Mouse (Mus musculus): ENCODE measurements around the gene Lmf2. TPM values are rescaled to one million over a fixed set of nuclear protein-coding genes. Genes with fewer than 3 reads are reported as not detected.
A peak's percentile ranks its signal among the peaks of the same experiment; 100 is the strongest.

The Lmf2 gene
- polyA plus RNA-seq, 1 experiment from 2014 or later, result 29.5 TPM

DNA sequence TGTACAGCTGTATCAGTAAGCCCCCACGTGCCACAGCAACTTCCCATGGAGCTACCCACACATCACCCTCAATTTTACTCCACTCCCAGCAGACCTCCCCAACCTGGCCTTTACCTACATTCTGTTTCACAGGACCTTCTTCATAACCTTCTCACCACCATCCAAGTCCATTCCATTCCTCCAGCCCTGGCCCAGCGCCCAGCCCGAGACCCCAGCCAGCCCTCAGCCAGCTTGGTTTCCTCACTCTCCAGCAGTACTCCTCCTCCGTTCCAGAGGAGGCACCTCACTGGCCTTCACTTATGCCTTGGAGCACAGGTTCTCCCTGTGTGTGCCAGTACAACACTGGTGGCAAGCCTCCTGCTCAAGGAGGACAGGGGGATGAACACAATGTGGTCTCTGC is 42.1 kb downstream of the Lmf2 start:
- 86% methylated on average over 4 of the region's 4 CpGs for WGBS

DNA sequence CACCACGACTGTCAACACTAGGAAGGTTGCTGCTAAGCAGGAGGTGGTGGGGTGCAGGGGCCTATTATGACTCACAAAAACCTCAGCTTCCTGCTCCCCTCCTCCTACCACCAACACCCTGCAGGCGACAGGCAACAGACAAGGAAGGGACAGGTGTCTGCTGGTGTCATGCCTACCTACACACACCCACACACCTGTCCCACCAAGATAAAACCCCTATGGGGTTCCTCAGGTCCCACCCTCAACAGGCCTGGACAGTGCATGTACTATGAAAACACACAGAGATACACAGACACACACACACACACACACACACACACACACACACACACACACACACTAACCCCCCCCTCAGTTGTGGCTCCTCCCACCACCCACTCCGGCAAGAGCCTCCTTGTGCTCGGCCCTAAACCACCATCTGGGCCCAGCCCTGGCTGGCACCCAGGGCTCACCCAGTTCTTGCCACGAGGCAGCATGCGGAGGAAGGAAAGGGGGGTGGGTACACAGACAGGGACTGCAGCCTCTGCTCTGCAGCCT is 45.4 kb downstream of the Lmf2 start:
- Histone ChIP-seq H3K4me1 (replicated peaks; ENCODE audit: control insufficient read depth, insufficient read depth, low read length) (peaks cover 37% of the 10 kb centered on the region), H3K27me3 (replicated peaks; ENCODE audit: control insufficient read depth, insufficient read depth, low read length) (no peaks in the 10 kb centered on the region), H3K4me2 (ENCODE audit: low read length) (no peak overlapping the region), H3K9me3 (ENCODE audit: control insufficient read depth, low read length) (no peaks in the 10 kb centered on the region), H3K36me3 (ENCODE audit: control insufficient read depth, insufficient read depth) (peaks cover 2% of the 10 kb centered on the region), H3K27ac (ENCODE audit: low read length) (no peak overlapping the region), H3K9ac (replicated peaks; ENCODE audit: low read depth, low read length) (no peak overlapping the region), H3K4me3 (replicated peaks; ENCODE audit: low read length) (no peak overlapping the region)
- ATAC-seq, result no peak
- WGBS, result 50% methylated on average over 6 of the region's 6 CpGs

More for the DNA sequence above, 42.1 kb downstream of the Lmf2 start:
- H3K4me2 ChIP-seq (ENCODE audit: low read length), result peak overlapping the region; percentile 69
- peaks cover 41% of the 10 kb centered on the region for H3K4me1 ChIP-seq (replicated peaks; ENCODE audit: control insufficient read depth, insufficient read depth, low read length)
- no peak overlapping the region for H3K9ac ChIP-seq (replicated peaks; ENCODE audit: low read depth, low read length)
- H3K4me3 ChIP-seq (replicated peaks; ENCODE audit: low read length), result no peak overlapping the region
- no peaks in the 10 kb centered on the region for H3K9me3 ChIP-seq (ENCODE audit: control insufficient read depth, low read length)
- no peaks in the 10 kb centered on the region for H3K36me3 ChIP-seq (ENCODE audit: control insufficient read depth, insufficient read depth)
- no peaks in the 10 kb centered on the region for H3K27me3 ChIP-seq (replicated peaks; ENCODE audit: control insufficient read depth, insufficient read depth, low read length)
- no peak overlapping the region for H3K27ac ChIP-seq (ENCODE audit: low read length)
- ATAC-seq, result no peak

- H3K9me3 ChIP-seq (ENCODE audit: control insufficient read depth, low read length), result no peaks in the 10 kb centered on the region
- no peak overlapping the region for H3K4me2 ChIP-seq (ENCODE audit: low read length)
- H3K4me3 ChIP-seq (replicated peaks; ENCODE audit: low read length), result no peak overlapping the region
- H3K27me3 ChIP-seq (replicated peaks; ENCODE audit: control insufficient read depth, insufficient read depth, low read length), result no peaks in the 10 kb centered on the region
- no peak overlapping the region for H3K9ac ChIP-seq (replicated peaks; ENCODE audit: low read depth, low read length)
- WGBS, result 90% methylated on average over 7 of the region's 7 CpGs
- ATAC-seq, result no peak
- H3K4me1 ChIP-seq (replicated peaks; ENCODE audit: control insufficient read depth, insufficient read depth, low read length), result peaks cover 28% of the 10 kb centered on the region
- H3K36me3 ChIP-seq (ENCODE audit: control insufficient read depth, insufficient read depth), result peaks cover 2% of the 10 kb centered on the region
- H3K27ac ChIP-seq (ENCODE audit: low read length), result no peak overlapping the region
Observed at GRCm38 (mm10) chr15:89308406-89309139, 46.9 kb downstream of the Lmf2 start.

DNA sequence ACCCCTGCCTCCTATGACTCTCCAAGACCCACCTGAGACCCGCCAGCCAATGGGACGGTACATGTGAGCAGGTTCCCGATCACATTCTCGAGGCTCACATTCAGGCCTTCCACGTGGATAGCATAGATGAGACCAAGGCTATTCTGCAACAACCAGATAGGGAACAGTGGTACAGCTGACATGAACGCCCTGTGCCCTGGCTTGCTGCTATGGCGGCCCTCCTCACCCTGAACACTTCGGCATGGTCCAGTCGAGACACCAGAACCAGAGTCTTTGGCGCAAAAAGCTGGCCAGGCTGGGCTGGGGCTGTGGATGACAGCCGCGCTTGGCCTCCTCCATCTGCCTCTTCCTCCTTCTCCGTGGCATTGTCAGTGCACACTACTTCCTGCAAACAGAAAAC is 48.0 kb downstream of the Lmf2 start:
- ATAC-seq, result no peak
- Histone ChIP-seq H3K4me2 (ENCODE audit: low read length) (no peak overlapping the region), H3K4me1 (replicated peaks; ENCODE audit: control insufficient read depth, insufficient read depth, low read length) (peaks cover 18% of the 10 kb centered on the region), H3K27me3 (replicated peaks; ENCODE audit: control insufficient read depth, insufficient read depth, low read length) (no peaks in the 10 kb centered on the region), H3K9me3 (ENCODE audit: control insufficient read depth, low read length) (no peaks in the 10 kb centered on the region), H3K4me3 (replicated peaks; ENCODE audit: low read length) (no peak overlapping the region), H3K9ac (replicated peaks; ENCODE audit: low read depth, low read length) (no peak overlapping the region), H3K27ac (ENCODE audit: low read length) (no peak overlapping the region), H3K36me3 (ENCODE audit: control insufficient read depth, insufficient read depth) (peaks cover 6% of the 10 kb centered on the region)
- 94% methylated on average over 13 of the region's 13 CpGs for WGBS

DNA sequence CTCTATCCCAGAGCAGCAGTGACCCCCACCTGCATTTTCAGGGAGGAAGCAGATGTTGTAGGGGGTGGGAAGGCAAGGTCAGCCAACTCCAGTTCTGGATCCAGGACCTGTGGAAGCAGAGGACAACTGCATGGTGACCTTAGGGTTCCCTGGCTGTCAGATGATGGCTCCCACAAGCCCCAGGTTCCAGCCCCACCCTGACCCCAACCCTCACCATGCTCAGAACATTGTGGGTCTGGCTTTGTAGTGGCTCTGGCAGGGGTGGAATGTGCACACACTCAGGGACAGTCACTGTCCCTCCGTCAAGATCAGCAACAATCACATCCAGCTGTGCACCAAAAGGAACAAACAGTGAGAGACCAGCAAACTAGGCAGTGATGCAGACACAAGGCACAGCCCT is 49.5 kb downstream of the Lmf2 start:
- H3K4me3 ChIP-seq (replicated peaks; ENCODE audit: low read length), result no peak overlapping the region
- H3K27me3 ChIP-seq (replicated peaks; ENCODE audit: control insufficient read depth, insufficient read depth, low read length), result no peaks in the 10 kb centered on the region
- no peak overlapping the region for H3K4me2 ChIP-seq (ENCODE audit: low read length)
- ATAC-seq, result no peak
- H3K9ac ChIP-seq (replicated peaks; ENCODE audit: low read depth, low read length), result no peak overlapping the region
- H3K27ac ChIP-seq (ENCODE audit: low read length), result no peak overlapping the region
- WGBS, result 68% methylated on average over 1 of the region's 1 CpGs
- peaks cover 12% of the 10 kb centered on the region for H3K4me1 ChIP-seq (replicated peaks; ENCODE audit: control insufficient read depth, insufficient read depth, low read length)
- no peaks in the 10 kb centered on the region for H3K9me3 ChIP-seq (ENCODE audit: control insufficient read depth, low read length)
- peaks cover 14% of the 10 kb centered on the region for H3K36me3 ChIP-seq (ENCODE audit: control insufficient read depth, insufficient read depth)

Small RNAs within 50 kb of the gene (microRNA-seq; reads per million reads assigned to microRNA genes)
- not detected for gene Mir6959

Other genes starting within 250 kb of the Lmf2 start
- 16.8 and 22.1 TPM in 2 replicates for gene Tubgcp6, start 232.5 kb downstream of the Lmf2 start, polyA plus RNA-seq (2015; fragmentation: Nextera tagmentation; extraction: Ambion mirVana)
- gene Hdac10, start 227.0 kb downstream of the Lmf2 start, polyA plus RNA-seq (2015; fragmentation: Nextera tagmentation; extraction: Ambion mirVana), result 39.5 and 46.0 TPM in 2 replicates
- 4.1 and 5.7 TPM in 2 replicates for gene Mapk12, start 215.0 kb downstream of the Lmf2 start, polyA plus RNA-seq (2015; fragmentation: Nextera tagmentation; extraction: Ambion mirVana)
- 39.1 and 46.8 TPM in 2 replicates for gene Mapk11, start 206.0 kb downstream of the Lmf2 start, polyA plus RNA-seq (2015; fragmentation: Nextera tagmentation; extraction: Ambion mirVana)
- gene Plxnb2, start 174.9 kb downstream of the Lmf2 start, polyA plus RNA-seq (2015; fragmentation: Nextera tagmentation; extraction: Ambion mirVana), result 112 and 126 TPM in 2 replicates
- gene Dennd6b, start 159.2 kb downstream of the Lmf2 start, polyA plus RNA-seq (2015; fragmentation: Nextera tagmentation; extraction: Ambion mirVana), result 60.7 and 83.2 TPM in 2 replicates
- gene Ppp6r2, start 144.1 kb downstream of the Lmf2 start, polyA plus RNA-seq (2015; fragmentation: Nextera tagmentation; extraction: Ambion mirVana), result 77.8 and 90.8 TPM in 2 replicates
- 81.8 and 97.2 TPM in 2 replicates for gene Sbf1, start 40.3 kb downstream of the Lmf2 start, polyA plus RNA-seq (2015; fragmentation: Nextera tagmentation; extraction: Ambion mirVana)
- gene Adm2, start 32.9 kb downstream of the Lmf2 start, polyA plus RNA-seq (2015; fragmentation: Nextera tagmentation; extraction: Ambion mirVana), result not detected in 2 replicates
- not detected in 2 replicates for gene Miox, start 21.3 kb downstream of the Lmf2 start, polyA plus RNA-seq (2015; fragmentation: Nextera tagmentation; extraction: Ambion mirVana)
- gene Ncaph2, start 60 bp upstream of the Lmf2 start, polyA plus RNA-seq (2015; fragmentation: Nextera tagmentation; extraction: Ambion mirVana), result 138 and 140 TPM in 2 replicates
- 10.1 and 14.1 TPM in 2 replicates for gene Sco2, start 18.2 kb upstream of the Lmf2 start, polyA plus RNA-seq (2015; fragmentation: Nextera tagmentation; extraction: Ambion mirVana)
- gene Tymp, start 21.4 kb upstream of the Lmf2 start, polyA plus RNA-seq (2015; fragmentation: Nextera tagmentation; extraction: Ambion mirVana), result 1.7 and 2.6 TPM in 2 replicates
- gene Odf3b, start 23.6 kb upstream of the Lmf2 start, polyA plus RNA-seq (2015; fragmentation: Nextera tagmentation; extraction: Ambion mirVana), result 1.9 and 3.3 TPM in 2 replicates
- gene Klhdc7b, start 29.3 kb upstream of the Lmf2 start, polyA plus RNA-seq (2015; fragmentation: Nextera tagmentation; extraction: Ambion mirVana), result not detected in 2 replicates
- not detected in 2 replicates for gene Syce3, start 54.8 kb upstream of the Lmf2 start, polyA plus RNA-seq (2015; fragmentation: Nextera tagmentation; extraction: Ambion mirVana)
- 1.2 and 1.8 TPM in 2 replicates for gene Cpt1b, start 70.2 kb upstream of the Lmf2 start, polyA plus RNA-seq (2015; fragmentation: Nextera tagmentation; extraction: Ambion mirVana)
- 5.2 and 7.0 TPM in 2 replicates for gene C730034F03Rik, start 73.9 kb upstream of the Lmf2 start, polyA plus RNA-seq (2015; fragmentation: Nextera tagmentation; extraction: Ambion mirVana)
- not detected in 2 replicates for gene Gm44502, start 74.0 kb upstream of the Lmf2 start, polyA plus RNA-seq (2015; fragmentation: Nextera tagmentation; extraction: Ambion mirVana)
- gene Chkb, start 74.2 kb upstream of the Lmf2 start, polyA plus RNA-seq (2015; fragmentation: Nextera tagmentation; extraction: Ambion mirVana), result 77.7 and 79.3 TPM in 2 replicates
- gene Mapk8ip2, start 98.3 kb upstream of the Lmf2 start, polyA plus RNA-seq (2015; fragmentation: Nextera tagmentation; extraction: Ambion mirVana), result 74.5 and 81.9 TPM in 2 replicates
- 23.9 and 27.9 TPM in 2 replicates for gene Arsa, start 121.8 kb upstream of the Lmf2 start, polyA plus RNA-seq (2015; fragmentation: Nextera tagmentation; extraction: Ambion mirVana)
- gene Shank3, start 144.0 kb upstream of the Lmf2 start, polyA plus RNA-seq (2015; fragmentation: Nextera tagmentation; extraction: Ambion mirVana), result 9.3 and 14.1 TPM in 2 replicates
- 0.92 and 2.3 TPM in 2 replicates for gene Acr, start 212.7 kb upstream of the Lmf2 start, polyA plus RNA-seq (2015; fragmentation: Nextera tagmentation; extraction: Ambion mirVana)
- 53.6 and 64.4 TPM in 2 replicates for gene Rabl2, start 236.3 kb upstream of the Lmf2 start, polyA plus RNA-seq (2015; fragmentation: Nextera tagmentation; extraction: Ambion mirVana)